Mouse (Mus musculus) retina, embryonic 14.5 days (tissue): Measurements from ENCODE around the gene Sorl1.

Source experiments
- DNase-seq: peaks from one replicate; pipeline ENCODE4 v3.0.0-alpha.2; 2015; ENCODE audit warnings: low spot score

Sorl1 gene

DNA sequence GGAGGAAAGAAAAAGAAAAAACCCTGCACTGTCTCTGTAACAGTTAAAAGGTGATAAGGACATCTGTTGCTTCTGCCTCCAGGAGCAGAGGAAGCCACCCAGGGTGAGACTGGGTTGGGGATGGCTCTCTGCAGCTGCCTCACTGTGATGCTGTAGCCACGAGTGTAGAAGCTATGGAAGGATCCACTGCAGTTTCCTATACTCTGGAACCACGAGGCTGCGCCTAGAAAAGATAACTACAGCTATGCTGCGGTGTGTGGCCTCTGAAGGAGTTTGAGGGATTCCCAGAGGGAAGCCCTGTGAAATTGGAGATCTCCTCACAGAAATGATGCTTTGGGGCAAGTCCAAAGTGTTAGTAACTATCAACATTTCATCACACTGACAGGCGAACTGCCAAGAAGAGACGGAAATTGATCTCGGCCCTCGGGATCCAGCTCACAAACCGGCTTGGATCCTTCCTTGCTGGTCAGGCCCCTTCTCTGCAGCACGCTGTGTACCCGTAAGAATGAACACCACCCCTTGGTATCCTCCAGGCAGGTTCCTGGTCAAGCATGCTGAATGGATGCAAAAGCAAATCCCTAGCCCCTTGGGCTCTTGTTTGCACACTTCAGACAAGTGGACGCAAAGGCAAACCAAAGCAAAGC, 71.3 kb downstream of the Sorl1 start:
- no peak for DNase-seq

DNA sequence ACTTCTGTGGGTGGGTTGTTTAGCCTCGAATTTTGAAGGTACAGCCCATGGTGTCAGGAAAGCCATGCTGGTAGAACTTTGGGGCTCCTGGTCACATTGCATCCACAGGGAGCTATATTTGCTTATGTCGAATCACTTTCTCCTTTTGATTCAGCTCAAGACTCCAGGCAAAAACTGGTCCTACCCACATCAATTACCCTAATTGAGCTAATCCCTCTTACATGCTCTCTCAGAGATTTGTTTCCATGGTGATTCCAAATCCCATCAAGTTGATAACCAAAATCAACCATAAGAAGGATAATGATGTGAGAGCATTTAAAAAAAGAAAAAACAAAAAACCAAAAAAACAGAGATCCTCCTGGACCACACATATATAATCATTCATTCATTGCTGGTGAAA, 75.6 kb downstream of the Sorl1 start:
- DNase-seq = peak; percentile 59

DNA sequence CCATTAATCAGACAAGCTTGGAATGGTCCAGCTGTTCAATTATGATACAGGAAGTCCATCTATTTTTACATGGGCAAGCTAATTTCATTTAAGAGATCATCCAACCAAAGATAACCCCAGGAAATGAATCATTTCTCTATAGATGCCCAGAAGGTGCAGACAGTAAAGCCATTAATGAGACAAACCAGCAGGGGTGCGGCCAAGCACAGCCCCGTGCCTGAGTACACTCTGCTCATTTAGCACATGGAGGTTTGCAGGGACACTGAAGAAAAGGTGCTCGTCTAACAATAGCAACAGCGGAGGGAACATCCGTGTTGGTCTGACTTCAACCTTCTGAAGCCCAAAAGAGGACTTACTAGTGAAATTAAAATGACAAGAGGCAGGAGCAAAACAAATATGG, 76.3 kb downstream of the Sorl1 start:
- no peak for DNase-seq

DNA sequence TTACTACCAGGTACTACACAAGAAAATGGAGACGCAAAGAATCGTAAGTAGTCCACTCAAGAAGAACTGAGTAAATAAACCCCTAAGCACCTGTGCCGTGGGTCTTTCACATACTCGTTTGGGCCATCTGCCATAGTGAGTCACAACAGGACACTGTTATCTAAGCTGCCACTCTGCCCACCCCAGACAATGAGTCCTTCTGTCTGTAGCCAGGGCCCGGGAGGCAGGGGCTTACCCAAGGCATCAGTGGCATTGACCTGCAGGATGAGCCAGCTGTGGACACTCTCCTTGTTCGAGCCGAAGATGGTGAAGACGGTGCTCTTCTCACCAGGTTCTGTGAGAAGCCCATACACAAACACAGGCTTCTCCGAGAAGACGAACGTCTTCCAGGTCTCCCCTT, 77.8 kb downstream of the Sorl1 start:
- DNase-seq = no peak

DNA sequence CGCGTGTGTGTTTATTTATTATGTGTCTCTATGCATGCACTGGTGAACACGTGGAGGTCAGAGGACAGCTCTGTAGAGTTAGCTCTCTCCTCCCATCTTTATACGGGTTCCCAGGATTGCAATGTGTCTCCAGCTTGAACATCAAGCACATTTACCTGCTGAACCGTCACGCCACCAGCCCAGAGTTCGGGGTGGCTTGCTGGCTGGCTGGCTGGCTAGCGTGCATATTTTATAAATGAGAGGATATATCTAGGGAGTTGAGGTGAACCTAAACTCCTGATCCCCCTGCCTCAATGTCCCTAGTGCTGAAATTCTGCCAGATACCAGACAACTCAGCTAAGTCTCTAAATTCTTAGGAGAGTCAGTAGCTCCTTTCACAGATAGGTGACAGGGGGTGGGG, 79.4 kb downstream of the Sorl1 start:
- DNase-seq = no peak

DNA sequence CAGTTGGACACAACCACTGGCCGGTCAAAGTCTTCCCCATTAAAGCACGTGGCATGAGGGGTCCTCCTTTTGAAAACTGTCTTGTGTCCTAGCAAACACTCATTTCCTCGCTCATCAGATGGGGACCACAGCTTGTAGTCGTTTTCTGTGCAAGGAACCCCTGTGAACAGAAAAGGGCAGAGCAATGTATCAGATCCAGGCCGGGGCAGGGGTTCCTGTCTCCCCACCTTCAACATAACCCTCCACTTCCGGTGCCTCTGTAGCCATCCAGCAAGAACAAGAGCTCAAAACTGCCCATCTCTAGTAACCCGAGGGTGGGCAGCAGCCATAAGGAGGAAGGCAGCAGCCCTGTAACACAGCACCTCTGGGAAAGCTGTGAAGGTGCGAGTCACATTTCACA, 80.2 kb downstream of the Sorl1 start:
- no peak for DNase-seq

DNA sequence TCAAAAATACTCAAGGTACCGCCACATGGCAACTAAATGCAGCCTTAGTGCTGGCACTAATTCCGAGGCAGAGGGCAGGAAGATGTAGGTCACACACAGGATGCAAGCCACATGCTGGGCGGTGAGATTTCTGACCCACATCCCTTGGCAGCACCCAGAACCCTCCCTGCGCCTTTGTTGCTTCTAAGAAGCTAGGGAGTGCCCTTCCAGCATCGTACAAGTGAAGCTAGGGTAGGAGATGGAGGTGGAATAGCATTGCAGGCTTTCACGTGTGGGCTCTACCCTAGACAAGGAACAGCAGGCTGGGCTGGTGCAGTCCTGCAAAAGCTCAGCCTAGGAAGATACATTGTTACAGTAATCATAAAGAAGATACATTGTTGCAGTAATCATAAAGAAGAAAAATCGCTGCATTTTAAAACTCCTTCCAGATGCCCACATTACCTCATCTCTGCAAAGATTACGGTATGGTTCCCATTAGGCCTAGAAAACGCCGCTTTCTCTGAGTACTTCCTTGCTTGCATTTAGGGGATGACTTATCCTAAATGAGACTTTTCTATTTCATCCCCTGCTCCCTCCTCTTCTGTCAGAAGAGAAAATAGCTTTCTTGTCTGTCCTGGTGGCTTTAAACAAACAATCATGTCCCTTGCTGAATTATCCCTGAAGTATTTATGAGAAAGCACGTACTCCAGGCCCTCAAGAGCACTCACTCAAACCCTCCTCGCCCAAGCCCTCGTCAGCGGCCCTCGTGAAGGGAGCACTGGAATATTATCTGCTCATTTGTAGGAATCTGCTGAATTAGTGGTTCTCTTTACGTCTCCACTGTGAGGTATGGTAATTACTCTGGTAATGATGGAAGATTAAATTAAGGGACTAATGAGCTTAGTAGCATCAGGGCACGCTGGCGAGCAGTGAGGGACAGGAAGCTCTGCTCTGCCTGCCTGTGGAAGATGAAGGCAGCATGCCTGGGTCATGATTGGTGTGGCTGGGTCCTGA, 84.8 kb downstream of the Sorl1 start:
- peak; percentile 44 for DNase-seq

DNA sequence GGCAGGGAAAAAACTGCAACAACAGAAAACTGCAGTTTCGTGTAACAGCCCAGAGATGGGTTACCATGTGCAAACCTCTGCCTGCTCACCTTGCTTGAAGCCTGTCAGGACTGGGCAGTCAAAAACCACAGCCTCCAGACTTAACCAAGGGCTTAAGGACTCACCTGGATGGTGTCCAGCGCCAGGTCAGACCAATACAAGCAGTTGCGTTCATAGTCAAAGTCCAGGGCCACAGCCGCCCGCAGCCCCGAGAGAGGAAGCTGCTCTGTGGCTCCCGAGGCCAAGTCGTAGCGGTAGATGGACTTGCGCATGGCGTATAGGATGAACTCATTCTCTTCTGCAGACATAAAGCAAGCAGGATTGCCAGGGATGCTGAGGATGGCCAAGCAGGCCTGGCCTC, 87.2 kb downstream of the Sorl1 start:
- no peak for DNase-seq

DNA sequence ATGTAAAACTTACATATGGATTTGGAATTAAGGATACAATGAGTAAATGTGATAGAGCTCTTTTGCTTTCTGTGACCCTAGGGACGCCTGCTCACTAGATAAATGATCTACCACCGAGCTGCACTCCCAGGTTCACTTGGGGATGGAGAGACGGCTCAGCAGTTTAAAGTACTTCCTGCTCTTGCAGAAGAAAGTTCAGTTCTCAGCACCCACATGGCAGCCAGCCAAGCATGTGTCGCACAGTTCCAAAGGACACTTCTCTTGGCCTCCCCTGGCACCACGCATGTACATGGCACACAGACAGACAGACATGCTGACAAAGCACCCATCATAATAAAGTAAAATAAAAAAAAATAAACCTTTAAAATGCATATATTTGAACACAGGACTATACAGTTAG, 88.1 kb downstream of the Sorl1 start:
- no peak for DNase-seq

DNA sequence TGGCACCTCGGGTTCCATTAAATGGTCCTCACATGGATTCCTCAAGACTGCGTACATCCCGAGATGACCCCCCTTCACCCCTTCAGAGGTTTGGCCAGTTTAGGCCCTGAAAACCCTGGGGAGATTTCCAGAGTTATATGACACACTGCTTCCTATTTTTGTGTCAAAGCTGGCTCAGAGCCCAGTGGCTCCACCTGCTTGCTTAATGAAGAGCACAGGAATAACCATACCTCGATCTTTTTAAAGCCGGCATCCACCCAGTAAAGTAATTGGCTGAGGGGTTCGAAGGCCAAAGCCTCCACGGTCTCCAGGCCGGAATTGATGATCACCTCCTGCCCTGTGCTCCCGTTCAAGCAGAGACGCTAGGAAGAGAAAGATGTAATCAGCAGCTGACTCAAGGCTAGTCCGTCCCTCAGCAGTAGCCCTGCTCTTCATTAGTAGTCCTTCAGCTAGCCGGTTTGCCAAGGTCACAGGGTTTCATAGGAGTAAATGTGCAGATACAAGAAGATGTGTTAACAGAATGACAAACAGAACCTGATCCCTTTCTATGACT, 88.8 kb downstream of the Sorl1 start:
- no peak for DNase-seq

DNA sequence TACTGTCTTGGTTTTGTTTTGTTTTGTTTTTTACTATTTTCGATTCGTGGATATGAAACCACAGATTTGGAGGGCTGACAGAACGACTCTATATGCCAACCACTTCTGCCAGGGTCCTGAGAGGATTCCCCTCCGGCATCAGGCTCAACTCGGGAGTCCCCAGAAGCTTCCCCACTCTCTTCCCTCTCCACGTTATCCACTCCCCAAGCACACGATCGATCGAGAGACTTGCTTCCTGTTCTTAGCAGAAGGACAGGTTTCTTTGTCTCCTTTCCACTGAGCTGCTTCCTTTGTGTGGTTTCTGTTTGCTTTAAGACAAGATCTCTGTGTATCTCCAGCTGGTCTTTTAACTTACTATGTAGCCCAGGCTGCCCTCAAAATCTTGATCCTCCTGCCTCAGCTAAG, 90.0 kb downstream of the Sorl1 start:
- no peak for DNase-seq

DNA sequence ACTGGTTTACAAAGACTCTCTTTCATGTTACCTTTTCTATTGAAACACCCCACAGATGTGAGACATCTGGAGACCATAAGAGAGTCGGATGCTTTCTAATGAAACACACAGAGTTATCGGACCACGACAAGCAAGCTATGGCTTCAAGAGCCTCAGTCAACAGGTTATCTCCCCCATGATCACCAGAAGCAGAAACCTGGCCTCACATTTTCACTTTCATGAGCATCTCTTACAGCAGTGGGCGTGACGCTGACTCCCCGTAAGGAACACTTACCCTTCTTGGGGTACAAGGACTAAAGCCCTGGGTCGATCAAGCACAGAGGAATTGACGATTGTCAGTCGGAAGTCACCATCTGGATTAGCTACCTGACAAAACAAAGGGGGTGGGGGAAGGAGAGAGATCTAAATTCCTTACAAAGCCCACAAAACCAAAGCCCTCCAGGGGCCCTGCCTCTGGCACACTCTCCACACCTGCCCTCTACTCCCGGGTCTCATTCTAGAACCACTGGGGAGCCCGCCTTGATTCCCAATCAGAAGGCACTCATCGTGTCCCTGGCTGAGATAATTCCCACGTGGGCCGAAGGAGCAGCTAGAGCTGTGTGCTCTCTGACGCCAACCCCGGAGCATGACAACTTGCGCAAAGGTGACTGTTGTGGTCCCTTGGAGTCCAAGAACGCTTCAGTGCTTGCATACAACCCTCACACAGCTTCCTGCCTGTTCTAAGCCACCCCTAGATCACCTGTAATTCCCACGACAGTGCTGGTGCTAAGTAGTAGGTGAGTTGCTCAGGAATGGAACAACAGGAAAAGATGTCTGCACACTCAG, 90.6 kb downstream of the Sorl1 start:
- no peak for DNase-seq

DNA sequence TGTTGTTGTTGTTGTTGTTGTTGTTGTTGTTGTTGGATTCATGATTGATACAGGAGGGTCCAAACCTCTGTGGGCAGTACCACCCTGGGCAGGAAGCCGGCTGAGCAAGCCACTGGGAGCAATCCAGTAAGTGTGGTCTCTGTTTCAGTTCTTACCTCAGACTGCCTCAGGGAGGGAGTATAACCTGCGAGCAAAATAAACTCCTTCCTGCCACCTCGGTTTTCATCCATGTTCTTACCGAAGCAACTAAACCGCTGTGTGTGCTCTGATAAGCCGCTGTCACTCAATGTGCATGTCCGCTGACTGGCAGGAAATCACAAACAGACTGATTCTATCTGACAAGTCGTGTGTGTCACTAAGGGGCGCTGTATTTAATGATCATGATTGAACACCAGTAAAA, 91.7 kb downstream of the Sorl1 start:
- DNase-seq = no peak

DNA sequence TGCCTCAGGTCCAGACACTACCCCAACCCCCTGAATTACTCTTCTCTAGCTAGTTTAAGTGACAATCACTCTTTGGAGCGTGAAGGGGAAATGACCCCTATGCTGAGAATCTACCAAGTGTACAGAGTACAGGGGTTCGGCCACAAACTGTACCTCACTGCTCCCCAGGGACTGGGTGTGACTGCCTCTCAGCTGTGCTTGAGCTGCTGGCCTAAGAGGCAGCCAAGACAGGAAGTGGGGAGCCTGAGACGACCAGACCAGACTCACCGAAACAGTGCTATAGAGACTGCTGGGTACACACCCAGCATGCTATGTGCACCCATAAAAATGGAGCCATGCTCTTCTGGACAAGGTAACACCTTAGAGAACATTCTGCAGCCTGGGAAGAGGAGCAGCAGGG, 95.3 kb downstream of the Sorl1 start:
- DNase-seq = no peak

DNA sequence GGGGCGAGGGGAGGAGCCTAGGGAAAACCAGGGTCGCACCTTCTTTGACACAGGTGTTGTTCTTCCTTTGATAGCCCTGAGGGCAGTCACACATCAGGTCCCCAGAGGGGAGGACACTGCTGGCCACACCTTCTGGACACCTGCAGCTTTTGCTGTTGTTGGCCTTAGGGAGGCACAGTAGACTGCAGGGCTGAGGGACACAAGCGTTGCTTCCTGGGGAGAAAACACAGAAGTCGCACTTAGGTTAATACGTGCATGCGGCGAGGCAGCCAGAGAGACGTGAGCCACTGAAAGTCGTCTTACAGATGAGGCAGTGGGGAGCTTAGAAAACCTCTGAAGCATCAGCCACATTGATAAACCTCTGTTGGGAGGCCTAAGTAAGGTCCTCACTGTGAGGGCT, 99.8 kb downstream of the Sorl1 start:
- DNase-seq = no peak

DNA sequence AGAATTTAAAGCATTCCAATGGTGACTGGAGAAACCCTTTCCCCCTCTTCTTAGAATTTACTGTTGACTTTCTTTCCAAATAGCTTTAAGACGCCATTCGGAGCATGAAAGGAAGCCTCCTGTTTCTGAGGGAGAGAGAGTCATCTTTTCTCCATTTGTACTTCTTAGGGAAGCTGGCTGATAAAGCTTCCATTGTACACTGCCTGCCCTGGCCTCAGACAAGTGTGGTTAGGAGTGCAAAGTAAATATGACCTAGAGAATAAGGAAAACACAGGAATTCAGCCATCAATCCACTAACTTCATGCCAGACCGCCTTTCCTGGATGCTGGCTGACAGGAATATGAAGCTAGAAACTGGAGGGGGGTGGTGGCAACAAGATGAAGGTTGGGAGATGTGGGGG, 100.7 kb downstream of the Sorl1 start:
- no peak for DNase-seq

DNA sequence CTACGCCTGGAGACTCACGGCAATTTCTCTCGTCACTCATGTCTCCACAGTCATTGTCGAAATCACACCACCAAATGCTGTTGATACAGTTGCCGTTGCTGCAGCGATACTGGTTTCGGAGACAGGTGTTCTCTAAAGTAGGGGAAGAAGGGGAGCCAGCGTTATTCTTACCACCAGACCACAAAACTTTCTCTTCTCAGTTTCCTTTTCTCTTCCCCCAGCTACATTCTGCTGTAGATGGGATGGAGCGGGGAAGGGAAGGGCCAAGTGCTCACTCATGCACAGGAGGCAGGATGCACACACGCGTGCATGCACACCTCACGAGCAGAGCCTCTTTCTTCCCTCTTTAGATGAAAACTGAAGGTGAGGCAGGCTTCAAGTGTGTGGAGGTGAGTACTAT, 101.8 kb downstream of the Sorl1 start:
- no peak for DNase-seq

DNA sequence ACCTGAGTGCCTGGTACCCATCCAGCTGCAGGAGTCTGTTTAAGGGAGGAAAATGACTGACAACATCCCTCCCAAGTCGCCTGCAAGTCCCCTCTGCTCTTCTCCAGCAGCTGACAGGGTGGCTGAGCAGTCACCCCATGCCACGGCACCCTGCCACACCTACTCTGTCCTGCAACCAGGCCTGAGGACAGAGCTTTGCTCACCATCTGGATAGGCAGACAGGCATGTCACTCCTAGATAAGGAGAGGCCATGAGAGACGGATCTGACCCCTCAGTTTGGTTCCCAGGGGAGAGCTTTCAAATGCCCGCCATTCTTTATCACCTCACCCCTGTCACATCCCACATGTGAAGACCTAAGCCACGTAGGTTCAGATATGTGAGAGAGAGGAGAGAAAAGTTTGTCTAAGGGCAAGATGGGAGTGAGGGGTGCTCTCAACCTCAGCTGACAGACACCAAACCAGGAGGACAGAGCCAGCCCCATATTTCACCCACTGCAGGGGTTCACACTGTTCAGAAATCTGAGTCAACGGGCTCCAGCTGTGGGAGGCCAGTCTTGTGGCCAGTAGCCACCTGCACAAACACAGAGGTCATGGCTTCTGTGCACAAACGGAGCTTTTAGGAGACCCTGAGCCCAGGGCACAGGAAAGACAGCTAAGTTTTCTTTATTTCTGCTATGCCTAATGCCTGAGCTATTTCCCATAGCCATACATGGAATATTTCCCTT, 104.6 kb downstream of the Sorl1 start:
- DNase-seq = no peak

DNA sequence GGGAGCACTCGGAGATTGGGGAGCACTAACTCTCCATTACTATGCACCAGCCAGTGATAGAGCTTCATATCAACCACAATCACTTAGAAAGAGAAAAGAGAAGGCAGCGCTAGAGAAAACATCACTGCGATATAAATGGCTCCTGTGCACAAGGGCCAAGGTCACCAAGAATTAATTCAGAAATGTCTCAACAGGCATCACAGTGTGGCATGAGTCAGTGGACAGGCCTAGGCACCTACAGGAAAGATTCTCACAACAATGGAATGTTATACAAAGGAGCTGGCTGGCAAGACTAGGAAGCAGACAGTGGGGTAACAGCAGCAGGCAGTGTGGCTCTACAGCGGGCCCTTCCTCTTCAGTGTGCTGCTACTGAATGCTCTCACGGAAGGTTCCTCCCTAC, 115.6 kb downstream of the Sorl1 start:
- no peak for DNase-seq

DNA sequence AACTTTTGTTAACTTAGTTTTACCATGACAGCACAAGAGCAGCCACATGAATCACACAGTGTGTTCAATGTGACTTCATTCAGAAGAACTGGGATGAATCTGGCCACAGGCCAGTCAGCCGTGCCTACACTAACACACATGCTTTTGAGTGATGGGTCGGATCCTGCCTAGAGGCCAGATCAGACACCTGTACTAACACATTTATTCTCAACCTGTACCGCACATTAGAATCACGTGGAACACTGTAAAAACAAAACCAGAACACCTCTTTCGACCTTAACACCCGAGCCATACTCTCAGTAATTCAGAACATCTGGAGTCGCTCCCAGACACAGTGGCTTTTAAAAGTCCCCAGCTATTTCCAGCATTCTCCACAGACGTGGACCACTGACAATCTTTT, 119.0 kb downstream of the Sorl1 start:
- DNase-seq = no peak

DNA sequence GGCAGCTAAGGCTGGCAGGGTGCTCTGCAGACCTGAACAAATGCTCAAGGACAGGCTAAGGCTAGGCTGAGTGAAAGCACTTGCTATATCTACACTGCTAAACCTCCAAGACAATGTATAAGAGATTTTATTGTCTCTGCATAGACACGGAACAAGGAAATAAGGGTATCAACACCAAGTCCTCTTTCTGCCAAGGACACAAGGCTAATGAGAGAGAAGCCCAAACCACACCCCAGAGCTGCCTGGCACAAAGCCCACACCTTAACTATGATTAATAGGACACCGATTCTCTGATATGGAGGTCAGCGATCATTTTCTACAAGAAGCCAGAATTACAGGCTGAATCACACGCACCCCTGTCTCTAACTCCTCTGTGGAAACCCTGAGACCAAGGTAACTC, 120.0 kb downstream of the Sorl1 start:
- DNase-seq = no peak
